Mouse (Mus musculus) hindbrain, embryonic 11.5 days (tissue): ENCODE results near the gene Ank3. TPM values are rescaled to one million over a fixed set of nuclear protein-coding genes. Genes with fewer than 3 reads are reported as not detected.

ENCODE experiments used
- ATAC-seq: fragments of 200-750 bp; cut with Nextera tagmentation; 2 replicates; pipeline ENCODE4 v1.8.0; 2017; ENCODE audit warnings: mild to moderate bottlenecking, moderate TSS enrichment, moderate library complexity; ENCODE audit not compliant: low FRiP score
- DNase-seq: peaks from one replicate; pipeline ENCODE4 v3.0.0-alpha.2; 2015; ENCODE audit warnings: low spot score
- H3K27ac ChIP-seq: fragments of 300-500 bp; sonication (generic); 2 replicates; pipeline ENCODE4 v1.5.1; 2014; ENCODE audit warnings: mild to moderate bottlenecking, low read depth, low read length
- H3K27me3 ChIP-seq: fragments of 300-500 bp; sonication (generic); 2 replicates; pipeline ENCODE4 v1.6.1; 2014; ENCODE audit warnings: mild to moderate bottlenecking, low read length, moderate library complexity, mixed read lengths; ENCODE audit not compliant: control insufficient read depth, insufficient read depth
- H3K36me3 ChIP-seq: fragments of 300-500 bp; sonication (generic); 2 replicates; pipeline ENCODE4 v1.6.1; 2014; ENCODE audit warnings: mild to moderate bottlenecking, low read length, moderate library complexity, mixed read lengths; ENCODE audit not compliant: control insufficient read depth, insufficient read depth
- H3K4me1 ChIP-seq: fragments of 300-500 bp; sonication (generic); replicated peaks from 2 replicates; pipeline ENCODE4 v1.6.1; 2014; ENCODE audit warnings: low read length, mixed read lengths; ENCODE audit not compliant: control insufficient read depth, insufficient read depth
- H3K4me2 ChIP-seq: fragments of 300-500 bp; sonication (generic); replicated peaks from 2 replicates; pipeline ENCODE4 v1.6.1; 2014; ENCODE audit warnings: mild to moderate bottlenecking, low read depth, low read length
- H3K4me3 ChIP-seq: fragments of 300-500 bp; sonication (generic); 2 replicates; pipeline ENCODE4 v1.5.1; 2014; ENCODE audit warnings: low read depth, low read length
- H3K9ac ChIP-seq: fragments of 300-500 bp; sonication (generic); 2 replicates; pipeline ENCODE4 v1.6.1; 2014; ENCODE audit warnings: low read depth, low read length
- H3K9me3 ChIP-seq: fragments of 300-500 bp; sonication (generic); 2 replicates; pipeline ENCODE4 v1.6.1; 2016; ENCODE audit warnings: low read length; ENCODE audit not compliant: control insufficient read depth
- WGBS: fragments of 180-500 bp; shearing (Covaris S2); extraction: QIAGEN DNeasy Blood & Tissue Kit; methylation state at CpG from one replicate; pipeline ENCODE4 v1.1.7; 2014; 5-methylcytosine and 5-hydroxymethylcytosine counted together
- polyA plus RNA-seq: library from polyadenylated mRNA; unstranded; fragments of >200 nt; fragmentation: Nextera tagmentation; extraction: Ambion mirVana; gene quantifications from 2 replicates; pipeline ENCODE4 v1.2.1, GENCODE M21; 2014

The Ank3 gene
- polyA plus RNA-seq, 1 experiment from 2014 or later: 97.7 TPM

GRCm38 (mm10) chr10:69581525-69581924, 183.0 kb downstream of the Ank3 start:
- Histone ChIP-seq H3K9ac (no peak overlapping the region), H3K4me3 (no peak overlapping the region), H3K36me3 (no peaks in the 10 kb centered on the region), H3K4me2 (no peak overlapping the region), H3K27ac (no peak overlapping the region), H3K9me3 (no peaks in the 10 kb centered on the region), H3K27me3 (no peaks in the 10 kb centered on the region), H3K4me1 (no peaks in the 10 kb centered on the region)
- 96% methylated on average over 2 of the region's 2 CpGs for WGBS
- DNase-seq: no peak
- ATAC-seq: no peak

GRCm38 (mm10) chr10:69583874-69584481, 185.4 kb downstream of the Ank3 start:
- H3K4me3 ChIP-seq: no peak overlapping the region
- DNase-seq (peak; percentile 69), ATAC-seq (peak; percentile 86)
- no peak overlapping the region for H3K9ac ChIP-seq
- peak overlapping the region; percentile 74 for H3K27ac ChIP-seq
- H3K9me3 ChIP-seq: no peaks in the 10 kb centered on the region
- WGBS: 14% methylated on average over 11 of the region's 11 CpGs
- H3K4me1 ChIP-seq: no peaks in the 10 kb centered on the region
- H3K27me3 ChIP-seq: no peaks in the 10 kb centered on the region
- H3K36me3 ChIP-seq: no peaks in the 10 kb centered on the region
- no peak overlapping the region for H3K4me2 ChIP-seq

DNA sequence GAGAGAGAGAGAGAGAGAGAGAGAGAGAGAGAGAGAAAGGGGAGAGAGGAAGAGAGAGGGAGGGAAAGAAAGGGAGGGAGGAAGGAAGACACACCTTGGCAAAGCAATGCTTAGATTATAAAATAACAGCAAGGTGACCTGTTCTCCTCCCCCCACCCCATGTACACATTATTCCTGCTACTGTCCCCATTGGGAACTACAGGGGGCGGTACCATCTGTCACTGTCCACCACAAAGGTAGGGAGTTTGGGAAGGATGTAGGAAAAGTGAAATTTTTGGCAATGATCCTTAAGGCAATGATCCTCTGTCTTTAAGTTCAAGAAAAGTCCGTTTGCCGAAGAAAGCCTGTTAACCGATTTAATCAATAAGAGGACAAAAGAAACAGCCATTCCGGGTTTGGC, 186.0 kb downstream of the Ank3 start:
- Histone ChIP-seq H3K27ac (peak overlapping the region; percentile 74), H3K36me3 (no peaks in the 10 kb centered on the region), H3K4me3 (no peak overlapping the region), H3K4me1 (no peaks in the 10 kb centered on the region), H3K27me3 (no peaks in the 10 kb centered on the region), H3K4me2 (no peak overlapping the region), H3K9me3 (no peaks in the 10 kb centered on the region), H3K9ac (no peak overlapping the region)
- 77% methylated on average over 5 of the region's 5 CpGs for WGBS
- peak; percentile 30; the same call in 1 of the 2 replicates for ATAC-seq
- DNase-seq: peak; percentile 33

DNA sequence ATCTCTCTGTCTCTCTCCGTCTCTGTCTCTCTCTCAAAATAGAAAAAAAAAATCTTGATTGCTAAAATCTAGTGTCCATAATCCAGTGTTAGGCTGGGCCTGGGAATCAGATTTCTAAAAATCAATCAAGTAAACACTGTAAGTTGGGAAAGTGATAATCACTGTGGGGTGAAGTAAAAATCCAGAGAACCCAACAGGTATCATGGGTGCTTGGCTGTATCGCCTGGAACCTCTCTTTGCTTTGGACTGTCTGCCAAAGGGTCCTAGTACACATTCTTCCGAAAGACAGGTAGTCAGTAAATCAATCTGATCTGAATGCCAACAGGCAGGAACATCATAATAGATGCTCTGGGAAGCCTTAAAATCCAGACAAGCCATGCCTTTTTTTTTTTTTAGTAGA, 186.7 kb downstream of the Ank3 start:
- H3K9me3 ChIP-seq: no peaks in the 10 kb centered on the region
- no peak overlapping the region for H3K9ac ChIP-seq
- no peaks in the 10 kb centered on the region for H3K27me3 ChIP-seq
- ATAC-seq (no peak), DNase-seq (no peak)
- H3K4me2 ChIP-seq: no peak overlapping the region
- H3K4me1 ChIP-seq: no peaks in the 10 kb centered on the region
- no peak overlapping the region for H3K4me3 ChIP-seq
- WGBS: 82% methylated on average over 3 of the region's 3 CpGs
- no peak overlapping the region; the same call in 1 of the 2 replicates for H3K27ac ChIP-seq
- H3K36me3 ChIP-seq: no peaks in the 10 kb centered on the region

DNA sequence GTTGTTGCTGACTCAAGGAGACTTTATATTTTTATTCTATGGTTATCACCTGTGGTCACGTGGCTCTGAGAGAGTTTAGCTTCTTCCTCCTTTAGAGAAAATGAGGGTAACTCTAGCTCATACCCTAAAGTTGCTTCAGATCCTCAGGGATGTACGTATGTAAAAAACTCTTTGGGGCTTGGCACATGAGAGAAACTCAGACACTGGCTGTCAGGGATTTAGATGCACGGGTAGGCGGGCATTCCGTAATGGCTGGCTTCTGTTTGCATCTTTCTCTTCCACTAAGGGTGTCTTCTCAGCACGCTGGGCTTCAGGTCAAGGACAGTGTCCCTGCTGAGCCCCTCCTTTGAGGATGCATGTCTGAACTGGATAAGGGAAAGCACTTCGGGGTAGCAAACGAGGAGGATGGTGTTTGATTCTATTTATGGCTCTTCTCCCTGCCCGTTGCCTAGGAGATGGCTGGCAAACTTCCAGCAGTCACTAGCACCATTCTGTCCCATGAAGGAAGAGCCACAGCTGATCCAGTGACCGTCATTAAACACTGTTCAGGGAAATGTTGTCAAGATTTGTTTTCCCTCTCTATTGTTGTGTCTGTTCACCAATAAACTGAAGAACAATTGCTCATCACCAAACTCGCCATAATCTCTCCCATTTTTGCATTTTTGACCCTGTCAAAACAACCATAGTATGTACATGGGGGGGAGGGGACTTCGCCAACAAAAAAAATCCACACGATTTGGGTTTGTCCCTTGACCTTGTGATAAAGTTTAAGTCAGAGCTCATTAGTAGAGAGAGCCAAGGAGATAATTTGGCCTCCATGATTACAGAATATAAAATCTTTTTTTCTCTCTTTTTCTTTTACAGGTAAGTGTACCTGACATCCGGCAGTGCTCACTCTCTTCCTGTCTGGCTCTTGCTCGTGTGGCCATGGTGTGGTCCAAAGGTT, 195.9 kb downstream of the Ank3 start:
- WGBS: 61% methylated on average over 15 of the region's 15 CpGs
- Histone ChIP-seq H3K9me3 (no peaks in the 10 kb centered on the region), H3K36me3 (no peaks in the 10 kb centered on the region), H3K4me2 (no peak overlapping the region), H3K9ac (no peak overlapping the region), H3K27me3 (no peaks in the 10 kb centered on the region), H3K27ac (no peak overlapping the region), H3K4me1 (0 out of 2 replicates have a peak, but pooled peaks cover 3% of the 10 kb centered on the region), H3K4me3 (no peak overlapping the region)
- ATAC-seq: peak; percentile 74
- peak; percentile 58 for DNase-seq

DNA sequence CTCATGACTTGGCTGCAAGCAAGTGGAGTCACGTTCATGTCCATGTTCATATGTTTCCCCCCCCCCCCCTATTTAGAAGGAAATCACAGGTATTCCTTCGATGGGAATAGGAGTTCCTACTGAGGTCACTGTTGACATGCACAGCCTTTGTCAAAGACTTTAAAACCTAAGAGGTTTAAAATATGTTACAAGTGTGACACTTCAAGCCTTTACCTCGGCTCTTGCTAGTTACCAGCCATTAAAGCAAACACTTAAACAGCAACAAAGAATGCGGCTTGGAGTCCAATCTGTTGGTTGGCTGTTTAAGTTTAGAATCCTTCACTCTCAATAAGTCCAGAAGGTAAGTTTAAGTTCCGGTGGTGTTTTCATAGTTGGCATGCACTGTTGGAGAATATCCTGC, 196.9 kb downstream of the Ank3 start:
- 90% methylated on average over 5 of the region's 5 CpGs for WGBS
- H3K36me3 ChIP-seq: no peaks in the 10 kb centered on the region
- no peak overlapping the region for H3K9ac ChIP-seq
- no peak overlapping the region for H3K27ac ChIP-seq
- DNase-seq (no peak), ATAC-seq (no peak)
- no peak overlapping the region for H3K4me3 ChIP-seq
- no peaks in the 10 kb centered on the region for H3K27me3 ChIP-seq
- H3K4me1 ChIP-seq: 0 out of 2 replicates have a peak, but pooled peaks cover 3% of the 10 kb centered on the region
- no peaks in the 10 kb centered on the region for H3K9me3 ChIP-seq
- no peak overlapping the region for H3K4me2 ChIP-seq

DNA sequence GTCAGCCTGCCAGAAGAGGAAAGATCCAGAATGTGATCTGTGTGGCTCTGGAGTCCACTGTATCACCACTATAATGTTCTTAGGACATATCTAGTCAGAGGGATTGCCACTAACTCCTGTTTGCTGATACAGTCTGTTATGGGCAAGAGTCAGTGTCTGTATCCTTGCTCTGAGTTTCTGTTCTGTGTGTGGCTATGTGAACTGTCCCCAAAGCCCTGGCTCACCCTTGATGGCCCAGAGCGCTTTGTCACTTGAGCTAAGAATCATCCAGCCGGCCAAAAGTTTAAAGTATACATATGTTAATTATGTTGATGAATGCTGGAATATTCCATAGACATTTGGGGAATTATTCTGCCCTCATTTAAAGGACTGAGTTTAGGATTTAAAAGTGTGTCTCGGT, 202.9 kb downstream of the Ank3 start:
- H3K36me3 ChIP-seq: no peaks in the 10 kb centered on the region
- WGBS: 89% methylated on average over 3 of the region's 3 CpGs
- H3K4me2 ChIP-seq: no peak overlapping the region
- H3K27ac ChIP-seq: no peak overlapping the region
- no peak overlapping the region for H3K4me3 ChIP-seq
- no peaks in the 10 kb centered on the region for H3K9me3 ChIP-seq
- DNase-seq: no peak
- ATAC-seq: no peak
- H3K9ac ChIP-seq: no peak overlapping the region
- H3K27me3 ChIP-seq: no peaks in the 10 kb centered on the region
- H3K4me1 ChIP-seq: peaks cover 2% of the 10 kb centered on the region; the same call in 1 of the 2 replicates

- no peak for ATAC-seq
- Histone ChIP-seq H3K4me2 (no peak overlapping the region), H3K9me3 (no peaks in the 10 kb centered on the region), H3K4me3 (no peak overlapping the region), H3K27me3 (no peaks in the 10 kb centered on the region), H3K36me3 (no peaks in the 10 kb centered on the region), H3K27ac (no peak overlapping the region), H3K9ac (no peak overlapping the region), H3K4me1 (peaks cover 2% of the 10 kb centered on the region; the same call in 1 of the 2 replicates)
- WGBS: 92% methylated on average over 1 of the region's 1 CpGs
- DNase-seq: no peak
These were observed 204.1 kb downstream of the Ank3 start for GRCm38 (mm10) chr10:69602711-69603110.
